Mouse (Mus musculus) liver, embryonic 11.5 days (tissue): ENCODE measurements around the gene Gm12185. TPM values are rescaled to one million over a fixed set of nuclear protein-coding genes. Genes with fewer than 3 reads are reported as not detected.
"Not testable (repeated sequence)": the region's sequence is repeated elsewhere in the genome, so short reads cannot be mapped to it uniquely, and the experiment has no call there.

Source experiments
- ATAC-seq: fragments of 200-750 bp; cut with Nextera tagmentation; replicated peaks from 2 replicates; pipeline ENCODE4 v1.8.0; 2017; ENCODE audit warnings: moderate number of reproducible peaks, mild to moderate bottlenecking, moderate TSS enrichment, moderate library complexity; ENCODE audit not compliant: low FRiP score
- DNase-seq: peaks from one replicate; pipeline ENCODE4 v3.0.0-alpha.2; 2017; ENCODE audit warnings: low spot score
- H3K27ac ChIP-seq: fragments of 300-500 bp; sonication (generic); 2 replicates; pipeline ENCODE4 v1.5.1; 2014; ENCODE audit warnings: mild to moderate bottlenecking, low read depth, low read length, control low read depth
- H3K27me3 ChIP-seq: fragments of 300-500 bp; sonication (generic); replicated peaks from 2 replicates; pipeline ENCODE4 v1.6.1; 2014; ENCODE audit warnings: low read length, mixed read lengths; ENCODE audit not compliant: control insufficient read depth, insufficient read depth
- H3K36me3 ChIP-seq: fragments of 300-500 bp; sonication (generic); 2 replicates; pipeline ENCODE4 v1.6.1; 2014; ENCODE audit warnings: mild to moderate bottlenecking, low read length, moderate library complexity, mixed read lengths; ENCODE audit not compliant: control insufficient read depth, insufficient read depth
- H3K4me1 ChIP-seq: fragments of 300-500 bp; sonication (generic); replicated peaks from 2 replicates; pipeline ENCODE4 v1.6.1; 2014; ENCODE audit warnings: low read length, mixed read lengths; ENCODE audit not compliant: control insufficient read depth, insufficient read depth
- H3K4me2 ChIP-seq: fragments of 300-500 bp; sonication (generic); 2 replicates; pipeline ENCODE4 v1.6.1; 2014; ENCODE audit warnings: mild to moderate bottlenecking, control low read depth, moderate library complexity
- H3K4me3 ChIP-seq: fragments of 300-500 bp; sonication (generic); 2 replicates; pipeline ENCODE4 v1.5.1; 2014; ENCODE audit warnings: low read depth, low read length, control low read depth
- H3K9ac ChIP-seq: fragments of 300-500 bp; sonication (generic); 2 replicates; pipeline ENCODE4 v1.6.1; 2014; ENCODE audit warnings: low read depth, low read length, control low read depth
- H3K9me3 ChIP-seq: fragments of 300-500 bp; sonication (generic); 2 replicates; pipeline ENCODE4 v1.6.1; 2016; ENCODE audit warnings: low read length, inconsistent platforms, mixed read lengths; ENCODE audit not compliant: control insufficient read depth
- WGBS: fragments of 180-500 bp; shearing (Covaris S2); extraction: QIAGEN DNeasy Blood & Tissue Kit; methylation state at CpG from one replicate; pipeline ENCODE4 v1.1.7; 2014; 5-methylcytosine and 5-hydroxymethylcytosine counted together
- polyA plus RNA-seq: library from polyadenylated mRNA; unstranded; fragments of >200 nt; fragmentation: Nextera tagmentation; extraction: Ambion mirVana; gene quantifications from 2 replicates; pipeline ENCODE4 v1.2.1, GENCODE M21; 2014

Gm12185 gene
- polyA plus RNA-seq, 1 experiment from 2014 or later: not detected

GRCm38 (mm10) chr11:48933422-48933821 is 58.6 kb downstream of the Gm12185 start:
- not testable (repeated sequence) for H3K4me1 ChIP-seq, H3K36me3 ChIP-seq, H3K9me3 ChIP-seq, H3K9ac ChIP-seq, H3K27me3 ChIP-seq, H3K27ac ChIP-seq, ATAC-seq, H3K4me2 ChIP-seq, H3K4me3 ChIP-seq, DNase-seq
- WGBS: 66% methylated on average over 1 of the region's 1 CpGs

GRCm38 (mm10) chr11:48928068-48928467 is 64.0 kb downstream of the Gm12185 start:
- ATAC-seq, H3K27ac ChIP-seq, H3K36me3 ChIP-seq, H3K4me1 ChIP-seq, H3K9ac ChIP-seq, H3K4me3 ChIP-seq, H3K27me3 ChIP-seq, H3K9me3 ChIP-seq, H3K4me2 ChIP-seq, DNase-seq: not testable (repeated sequence)
- 87% methylated on average over 1 of the region's 1 CpGs for WGBS

- H3K36me3 ChIP-seq, H3K27ac ChIP-seq, H3K4me2 ChIP-seq, H3K4me3 ChIP-seq, DNase-seq, H3K9me3 ChIP-seq, H3K9ac ChIP-seq, H3K27me3 ChIP-seq, H3K4me1 ChIP-seq, ATAC-seq: not testable (repeated sequence)
Observed at GRCm38 (mm10) chr11:48926437-48926836, 65.6 kb downstream of the Gm12185 start.

- ATAC-seq, H3K4me3 ChIP-seq, H3K9ac ChIP-seq, H3K27ac ChIP-seq, DNase-seq, H3K4me1 ChIP-seq, H3K27me3 ChIP-seq, H3K9me3 ChIP-seq, H3K4me2 ChIP-seq, H3K36me3 ChIP-seq: not testable (repeated sequence)
- WGBS: 46% methylated on average over 5 of the region's 5 CpGs
Observed at GRCm38 (mm10) chr11:48923818-48924217, 68.2 kb downstream of the Gm12185 start.

GRCm38 (mm10) chr11:48918380-48918779 is 73.6 kb downstream of the Gm12185 start:
- H3K9ac ChIP-seq: no peak overlapping the region

GRCm38 (mm10) chr11:48913611-48914010 is 78.4 kb downstream of the Gm12185 start:
- Histone ChIP-seq H3K36me3 (no peaks in the 10 kb centered on the region), H3K9me3 (no peaks in the 10 kb centered on the region), H3K4me2 (no peak overlapping the region), H3K4me3 (no peak overlapping the region), H3K4me1 (no peaks in the 10 kb centered on the region), H3K27me3 (no peaks in the 10 kb centered on the region), H3K27ac (no peak overlapping the region), H3K9ac (no peak overlapping the region)
- 76% methylated on average over 1 of the region's 1 CpGs for WGBS
- no peak for DNase-seq
- no peak for ATAC-seq

More at GRCm38 (mm10) chr11:48918380-48918779, 73.6 kb downstream of the Gm12185 start:
- ATAC-seq (no peak), DNase-seq (no peak)
- no peak overlapping the region for H3K27ac ChIP-seq
- no peaks in the 10 kb centered on the region for H3K4me1 ChIP-seq
- no peak overlapping the region for H3K4me2 ChIP-seq
- 83% methylated on average over 3 of the region's 3 CpGs for WGBS
- no peaks in the 10 kb centered on the region for H3K27me3 ChIP-seq
- no peak overlapping the region for H3K4me3 ChIP-seq
- no peaks in the 10 kb centered on the region for H3K9me3 ChIP-seq
- no peaks in the 10 kb centered on the region for H3K36me3 ChIP-seq

GRCm38 (mm10) chr11:48908459-48908858 is 83.6 kb downstream of the Gm12185 start:
- 17% methylated on average over 1 of the region's 1 CpGs for WGBS
- Histone ChIP-seq H3K4me2 (no peak overlapping the region), H3K27ac (no peak overlapping the region), H3K9me3 (no peaks in the 10 kb centered on the region), H3K9ac (no peak overlapping the region), H3K27me3 (no peaks in the 10 kb centered on the region), H3K36me3 (no peaks in the 10 kb centered on the region), H3K4me3 (no peak overlapping the region), H3K4me1 (no peaks in the 10 kb centered on the region)
- DNase-seq (no peak), ATAC-seq (peak; percentile 60; the same call in 1 of the 2 replicates)

- no peaks in the 10 kb centered on the region for H3K36me3 ChIP-seq
- WGBS: 59% methylated on average over 2 of the region's 2 CpGs
- no peak within 1 kb of the TSS for H3K4me2 ChIP-seq
- ATAC-seq (no peak), DNase-seq (no peak)
- no peak within 1 kb of the TSS for H3K4me3 ChIP-seq
- H3K27me3 ChIP-seq: no peaks in the 10 kb centered on the region
- H3K4me1 ChIP-seq: no peaks in the 10 kb centered on the region
- H3K9me3 ChIP-seq: no peaks in the 10 kb centered on the region
- no peak within 1 kb of the TSS for H3K27ac ChIP-seq
- H3K9ac ChIP-seq: no peak within 1 kb of the TSS
Observed at GRCm38 (mm10) chr11:48902021-48902420, 90.0 kb downstream of the Gm12185 start, which contains the start of gene Gm5431. Gene Gm5431, minus strand, starts transcription at chr11:48902214.

GRCm38 (mm10) chr11:48901567-48901930 is 90.5 kb downstream of the Gm12185 start:
- H3K27me3 ChIP-seq, H3K27ac ChIP-seq, H3K4me2 ChIP-seq, DNase-seq, H3K9ac ChIP-seq, H3K4me3 ChIP-seq, H3K36me3 ChIP-seq, H3K4me1 ChIP-seq, ATAC-seq, H3K9me3 ChIP-seq: not testable (repeated sequence)
- 75% methylated on average over 1 of the region's 1 CpGs for WGBS
